Mouse (Mus musculus) inflammation-experienced regulatory T-cells, adult 6 months (primary cell): ENCODE results near the gene Frmd5. TPM values are rescaled to one million over a fixed set of nuclear protein-coding genes. Genes with fewer than 3 reads are reported as not detected.

ENCODE experiments used
- polyA plus RNA-seq, 3 experiments: library from polyadenylated mRNA; unstranded; fragments of 100-300 nt; shearing (Covaris generic); gene quantifications; one replicate each; pipeline ENCODE4 v1.2.1; 2017

The Frmd5 gene
- polyA plus RNA-seq, 3 experiments from 2014 or later = 0.67 to 1.3 (median 1.2) TPM

Other genes with a start within 250 kb of the Frmd5 start
- gene Casc4, start 59.9 kb upstream of the Frmd5 start, polyA plus RNA-seq = 1 to 10 TPM; 1.2 to 3.5 (median 3.4) TPM
- 10 to 100 TPM; 58.7 to 86.3 (median 68.9) TPM for gene Ctdspl2, start 148.9 kb upstream of the Frmd5 start, polyA plus RNA-seq
- not detected for gene Mageb3, start 149.0 kb upstream of the Frmd5 start, polyA plus RNA-seq
- gene Eif3j1, start 221.5 kb upstream of the Frmd5 start, polyA plus RNA-seq = 1 to 10 TPM; 2.7 to 4.4 (median 3.1) TPM